In genomic region chr9:115727361-115727760, GRCm38 (mm10) we compare ENCODE assay signal across 11 mouse cellular contexts.
DNase-seq lines count a peak whose midpoint lies in the region; ATAC-seq and TF ChIP-seq lines count a peak whose summit lies in the region.
"Had no signal": no experiment of that assay in that cellular context is flagged by ENCODE, and none has a peak within 500 bp of the region (broad histone marks: within the 10 kb centered on the region; RNA-seq: fewer than 3 reads in every experiment).

No protein-coding gene starts in this region.

- DNase-seq in heart, adult 11 months: peak; percentile 89
- no peak for DNase-seq in heart, embryonic 10.5 days (ENCODE audit: low spot score)
- DNase-seq in limb, embryonic 14.5 days (ENCODE audit: low spot score): peak; percentile 87
- no peak for DNase-seq in limb, embryonic 10.5 days (ENCODE audit: low spot score)
- DNase-seq in adrenal gland, adult 18-20 months (ENCODE audit: low spot score in 2 of 2): peak; percentile 7 to 27
- DNase-seq in heart, postnatal 4 days: peak; percentile 78
- DNase-seq: layer of hippocampus, postnatal 36 days had no signal

- no peaks in the 10 kb centered on the region for H3K27me3 ChIP-seq in heart, embryonic 10.5 days (ENCODE audit: insufficient read depth, poor library complexity, severe bottlenecking)
- H3K27me3 ChIP-seq in limb, embryonic 14.5 days (ENCODE audit: control insufficient read depth, insufficient read depth, low read length): no peaks in the 10 kb centered on the region
- no peaks in the 10 kb centered on the region for H3K27me3 ChIP-seq in limb, embryonic 10.5 days (ENCODE audit: low read depth, poor library complexity, severe bottlenecking)
- no peaks in the 10 kb centered on the region for H3K27me3 ChIP-seq in forebrain, embryonic 15.5 days
- H3K27me3 ChIP-seq: CH12.LX had no signal

- H3K27ac ChIP-seq in heart, embryonic 10.5 days: no peak overlapping the region
- no peak overlapping the region for H3K27ac ChIP-seq in limb, embryonic 14.5 days (replicated peaks; ENCODE audit: low read depth, low read length)
- no peak overlapping the region for H3K27ac ChIP-seq in limb, embryonic 10.5 days
- no peak overlapping the region for H3K27ac ChIP-seq in forebrain, embryonic 15.5 days (replicated peaks)

- no peak overlapping the region for H3K4me3 ChIP-seq in heart, embryonic 10.5 days
- no peak overlapping the region for H3K4me3 ChIP-seq in limb, embryonic 14.5 days (replicated peaks; ENCODE audit: low read length)
- no peak overlapping the region for H3K4me3 ChIP-seq in limb, embryonic 10.5 days
- H3K4me3 ChIP-seq in forebrain, embryonic 15.5 days: no peak overlapping the region
- H3K4me3 ChIP-seq: megakaryocyte, embryonic 14.5 days had no signal

- no peak for TF ChIP-seq POLR2A in limb, embryonic 14.5 days (IDR thresholded peaks at IDR 0.05; ENCODE audit: borderline replicate concordance, extremely low read depth, insufficient read depth, insufficient read length)

- H3K9ac ChIP-seq in limb, embryonic 14.5 days (ENCODE audit: low read depth, low read length, severe bottlenecking): no peak overlapping the region
- no peak overlapping the region for H3K9ac ChIP-seq in forebrain, embryonic 15.5 days (replicated peaks)

- H3K9me3 ChIP-seq in heart, embryonic 10.5 days: 0 out of 2 replicates have a peak, but pooled peaks cover 4% of the 10 kb centered on the region
- H3K9me3 ChIP-seq in limb, embryonic 14.5 days (ENCODE audit: control insufficient read depth, low read length): peaks cover 6% of the 10 kb centered on the region; the same call in 1 of the 2 replicates
- H3K9me3 ChIP-seq in limb, embryonic 10.5 days (replicated peaks): no peaks in the 10 kb centered on the region
- H3K9me3 ChIP-seq in forebrain, embryonic 15.5 days: no peaks in the 10 kb centered on the region

- 73% methylated on average over 5 of the region's 5 CpGs for WGBS in heart, embryonic 10.5 days
- 54% methylated on average over 5 of the region's 5 CpGs for WGBS in limb, embryonic 14.5 days
- WGBS in limb, embryonic 10.5 days: 95% methylated on average over 5 of the region's 5 CpGs
- WGBS in forebrain, embryonic 15.5 days: 38% methylated on average over 5 of the region's 5 CpGs

- H3K36me3 ChIP-seq in heart, embryonic 10.5 days: no peaks in the 10 kb centered on the region
- no peaks in the 10 kb centered on the region for H3K36me3 ChIP-seq in limb, embryonic 14.5 days (ENCODE audit: control insufficient read depth, insufficient read depth, low read length)
- no peaks in the 10 kb centered on the region for H3K36me3 ChIP-seq in limb, embryonic 10.5 days
- no peaks in the 10 kb centered on the region for H3K36me3 ChIP-seq in forebrain, embryonic 15.5 days

- H3K4me2 ChIP-seq in limb, embryonic 14.5 days (replicated peaks; ENCODE audit: low read depth, low read length, severe bottlenecking): no peak overlapping the region
- no peak overlapping the region for H3K4me2 ChIP-seq in forebrain, embryonic 15.5 days (replicated peaks)

- 0 out of 2 replicates have a peak, but pooled peaks cover 4% of the 10 kb centered on the region for H3K4me1 ChIP-seq in heart, embryonic 10.5 days
- peaks cover 9% of the 10 kb centered on the region; the same call in 1 of the 2 replicates for H3K4me1 ChIP-seq in limb, embryonic 14.5 days (ENCODE audit: control insufficient read depth, insufficient read depth, low read length)
- H3K4me1 ChIP-seq in limb, embryonic 10.5 days: peaks cover 4% of the 10 kb centered on the region; the same call in 1 of the 2 replicates
- no peaks in the 10 kb centered on the region for H3K4me1 ChIP-seq in forebrain, embryonic 15.5 days

- no peak for ATAC-seq in limb, embryonic 14.5 days (ENCODE audit: low FRiP score, low read depth)
- no peak for ATAC-seq in megakaryocyte progenitor cell, adult 5-6 weeks (replicated peaks; ENCODE audit: poor library complexity)
- no peak for ATAC-seq in forebrain, embryonic 15.5 days (replicated peaks)

Comparison
In these comparisons a context has a peak if more than half of its experiments do, and no peak if none do; other contexts are left out.
1. DNase-seq: peak in heart, adult 11 months (single experiment), limb, embryonic 14.5 days (single experiment), adrenal gland, adult 18-20 months (2 of 2) and heart, postnatal 4 days (single experiment); none in heart, embryonic 10.5 days (single experiment) and limb, embryonic 10.5 days (single experiment).